Mouse (Mus musculus) kidney, postnatal 36 days (tissue): ENCODE results near the gene Nelfcd.

Experiments used
- DNase-seq, 2 experiments: peaks; one replicate each; pipeline ENCODE4 v3.0.0; 2021 to 2022; ENCODE audit warnings: mixed read lengths in 2 of 2

Gene Nelfcd

GRCm38 (mm10) chr2:174415731-174416310, at the start of gene Nelfcd:
TSS of gene Nelfcd (plus strand) at chr2:174415804.
- DNase-seq, result peak; percentile 95 to 97

GRCm38 (mm10) chr2:174366571-174366970, 49.0 kb upstream of the Nelfcd start:
- no peak for DNase-seq

- DNase-seq, result no peak
These were observed 34.6 kb upstream of the Nelfcd start for GRCm38 (mm10) chr2:174381021-174381420.

GRCm38 (mm10) chr2:174391936-174392335, 23.7 kb upstream of the Nelfcd start:
- DNase-seq, result no peak

- no peak for DNase-seq
These were observed 23.1 kb upstream of the Nelfcd start for GRCm38 (mm10) chr2:174392554-174392953.

GRCm38 (mm10) chr2:174393383-174393782, 22.2 kb upstream of the Nelfcd start:
- no peak for DNase-seq

GRCm38 (mm10) chr2:174396643-174397042, 19.0 kb upstream of the Nelfcd start:
- DNase-seq, result no peak

GRCm38 (mm10) chr2:174397065-174397464, 18.5 kb upstream of the Nelfcd start:
- DNase-seq, result no peak

GRCm38 (mm10) chr2:174397881-174398280, 17.7 kb upstream of the Nelfcd start:
- DNase-seq, result no peak

GRCm38 (mm10) chr2:174400396-174400795, 15.2 kb upstream of the Nelfcd start:
- DNase-seq, result no peak

- no peak for DNase-seq
These were observed 5.4 kb upstream of the Nelfcd start for GRCm38 (mm10) chr2:174410222-174410621.

GRCm38 (mm10) chr2:174413127-174413526, 2.5 kb upstream of the Nelfcd start:
- DNase-seq, result no peak

GRCm38 (mm10) chr2:174415001-174415730, 438 bp upstream of the Nelfcd start:
- DNase-seq, result no peak

- DNase-seq, result no peak
These were observed 5.5 kb downstream of the Nelfcd start for GRCm38 (mm10) chr2:174421107-174421506.

GRCm38 (mm10) chr2:174424301-174425085, 8.9 kb downstream of the Nelfcd start:
- DNase-seq, result no peak

GRCm38 (mm10) chr2:174426856-174427255, 11.3 kb downstream of the Nelfcd start:
- no peak for DNase-seq

- peak; percentile 44 to 54 for DNase-seq
These were observed 12.7 kb downstream of the Nelfcd start for GRCm38 (mm10) chr2:174428076-174428835.

- DNase-seq, result no peak
These were observed 13.5 kb downstream of the Nelfcd start for GRCm38 (mm10) chr2:174428996-174429591.

GRCm38 (mm10) chr2:174434943-174435342, 19.3 kb downstream of the Nelfcd start:
- DNase-seq, result no peak

- peak; percentile 18 to 34 for DNase-seq
These were observed 20.6 kb downstream of the Nelfcd start for GRCm38 (mm10) chr2:174436076-174436701.

GRCm38 (mm10) chr2:174436916-174437696, 21.5 kb downstream of the Nelfcd start:
- DNase-seq, result peak; percentile 7 to 22
